Mouse (Mus musculus) heart, embryonic 14.5 days (tissue): Measurements from ENCODE around the gene Gm49486. TPM values are rescaled to one million over a fixed set of nuclear protein-coding genes. Genes with fewer than 3 reads are reported as not detected.

Experiments used
- ATAC-seq: fragments of 200-750 bp; cut with Nextera tagmentation; 2 replicates; pipeline ENCODE4 v1.8.0; 2017; ENCODE audit warnings: low read depth, moderate TSS enrichment; ENCODE audit not compliant: insufficient number of reproducible peaks, insufficient read depth, low FRiP score
- H3K27ac ChIP-seq, 2 experiments: fragments of 200-500 bp in 1 of 2; fragments of 300-500 bp in 1 of 2; sonication (generic) in 1 of 2; replicated peaks in 1 of 2; 2 replicates each; pipeline ENCODE4 v1.5.1; 2012 to 2014; ENCODE audit warnings: low read depth in 2 of 2, low read length in 2 of 2, control low read depth in 1 of 2, mild to moderate bottlenecking in 1 of 2, mixed read lengths in 1 of 2; ENCODE audit not compliant: control insufficient read depth in 1 of 2, insufficient read depth in 1 of 2
- H3K27me3 ChIP-seq: fragments of 300-500 bp; sonication (generic); 2 replicates; pipeline ENCODE4 v1.6.1; 2014; ENCODE audit warnings: mild to moderate bottlenecking, low read length, control low read depth; ENCODE audit not compliant: control insufficient read depth, insufficient read depth
- H3K36me3 ChIP-seq: fragments of 300-500 bp; sonication (generic); 2 replicates; pipeline ENCODE4 v1.6.1; 2014; ENCODE audit warnings: mild to moderate bottlenecking, control low read depth, low read length, mixed read lengths; ENCODE audit not compliant: control insufficient read depth, insufficient read depth
- H3K4me1 ChIP-seq, 2 experiments: fragments of 200-500 bp in 1 of 2; fragments of 300-500 bp in 1 of 2; sonication (generic) in 1 of 2; 2 replicates each; pipeline ENCODE4 v1.6.1; 2012 to 2014; ENCODE audit warnings: low read length in 2 of 2, control low read depth in 1 of 2, mixed read lengths in 1 of 2; ENCODE audit not compliant: control insufficient read depth in 2 of 2, insufficient read depth in 2 of 2
- H3K4me2 ChIP-seq: fragments of 300-500 bp; sonication (generic); 2 replicates; pipeline ENCODE4 v1.6.1; 2014; ENCODE audit warnings: mild to moderate bottlenecking, low read length
- H3K4me3 ChIP-seq, 2 experiments: fragments of 200-500 bp in 1 of 2; fragments of 300-500 bp in 1 of 2; sonication (generic) in 1 of 2; 2 replicates each; pipeline ENCODE4 v1.5.1; 2012 to 2014; ENCODE audit warnings: low read length in 2 of 2, mild to moderate bottlenecking in 2 of 2, control low read depth in 1 of 2, low read depth in 1 of 2, moderate library complexity in 1 of 2; ENCODE audit not compliant: control insufficient read depth in 1 of 2, insufficient read depth in 1 of 2
- H3K9ac ChIP-seq: fragments of 300-500 bp; sonication (generic); 2 replicates; pipeline ENCODE4 v1.6.1; 2014; ENCODE audit warnings: mild to moderate bottlenecking, low read length
- H3K9me3 ChIP-seq: fragments of 300-500 bp; sonication (generic); 2 replicates; pipeline ENCODE4 v1.6.1; 2016; ENCODE audit warnings: low read length, control low read depth; ENCODE audit not compliant: control insufficient read depth
- WGBS: fragments of 180-500 bp; shearing (Covaris S2); extraction: QIAGEN DNeasy Blood & Tissue Kit; methylation state at CpG from one replicate; pipeline ENCODE4 v1.1.7; 2014; 5-methylcytosine and 5-hydroxymethylcytosine counted together
- polyA plus RNA-seq: library from polyadenylated mRNA; unstranded; fragments of >200 nt; fragmentation: Nextera tagmentation; extraction: Ambion mirVana; gene quantifications from 2 replicates; pipeline ENCODE4 v1.2.1, GENCODE M21; 2014

Gene Gm49486
- polyA plus RNA-seq, 1 experiment from 2014 or later: 0.63 TPM

DNA sequence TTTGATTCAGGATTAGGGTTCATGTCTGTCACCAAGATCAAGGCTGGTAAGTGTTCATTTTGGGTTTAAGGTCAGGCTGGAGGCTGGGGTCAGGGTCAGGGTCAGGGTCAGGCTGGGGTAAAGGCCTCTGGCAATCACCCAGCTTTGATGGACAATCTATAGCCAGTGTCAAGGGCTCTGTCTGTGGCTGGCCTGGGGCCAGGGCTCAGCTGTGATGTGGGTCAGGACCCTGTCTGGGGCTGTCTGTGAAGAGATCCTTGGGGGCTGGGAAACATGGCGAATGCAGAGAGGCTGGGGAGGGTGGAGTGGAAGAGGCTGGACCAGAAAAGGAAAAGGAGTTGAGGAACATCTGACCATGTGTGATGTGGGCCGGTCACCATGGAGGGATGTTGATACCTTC lies 34.2 kb upstream of the Gm49486 start:
- Histone ChIP-seq H3K4me1 (peaks cover 32 to 37% of the 10 kb centered on the region in 2 experiments), H3K4me3 (no peak overlapping the region), H3K27ac (peak overlapping the region; percentile 25 to 55; a peak in 2 of 4 replicates), H3K9ac (no peak overlapping the region), H3K36me3 (no peaks in the 10 kb centered on the region), H3K27me3 (no peaks in the 10 kb centered on the region), H3K4me2 (no peak overlapping the region), H3K9me3 (no peaks in the 10 kb centered on the region)
- no peak for ATAC-seq
- WGBS: 89% methylated on average over 2 of the region's 2 CpGs

DNA sequence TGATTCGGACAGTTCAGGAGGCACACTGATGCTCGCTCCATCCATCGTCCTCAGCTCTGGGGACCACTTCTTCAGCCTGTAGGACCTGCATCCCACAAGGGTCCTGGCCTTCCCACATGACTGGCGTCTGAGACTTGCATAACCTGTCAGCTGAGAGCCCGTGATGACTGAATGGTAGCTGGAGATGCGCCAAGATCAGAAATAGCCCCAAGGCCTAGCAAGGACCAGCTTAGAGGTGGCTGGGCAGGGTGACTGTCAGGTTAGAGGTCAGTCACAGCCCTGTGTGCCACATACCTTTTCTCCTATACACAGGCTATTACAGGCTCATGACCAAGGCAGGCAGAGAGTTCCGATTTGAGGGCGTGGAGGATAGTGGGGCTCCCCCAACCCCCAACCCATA lies 33.7 kb upstream of the Gm49486 start:
- peak overlapping the region; percentile 44 for H3K9ac ChIP-seq
- peak overlapping the region; percentile 51 to 74 for H3K27ac ChIP-seq
- no peak overlapping the region for H3K4me2 ChIP-seq
- H3K4me3 ChIP-seq: no peak overlapping the region
- no peaks in the 10 kb centered on the region for H3K27me3 ChIP-seq
- H3K9me3 ChIP-seq: no peaks in the 10 kb centered on the region
- H3K4me1 ChIP-seq: peaks cover 32 to 37% of the 10 kb centered on the region in 2 experiments
- peak; percentile 48 for ATAC-seq
- WGBS: 44% methylated on average over 8 of the region's 8 CpGs
- H3K36me3 ChIP-seq: no peaks in the 10 kb centered on the region

DNA sequence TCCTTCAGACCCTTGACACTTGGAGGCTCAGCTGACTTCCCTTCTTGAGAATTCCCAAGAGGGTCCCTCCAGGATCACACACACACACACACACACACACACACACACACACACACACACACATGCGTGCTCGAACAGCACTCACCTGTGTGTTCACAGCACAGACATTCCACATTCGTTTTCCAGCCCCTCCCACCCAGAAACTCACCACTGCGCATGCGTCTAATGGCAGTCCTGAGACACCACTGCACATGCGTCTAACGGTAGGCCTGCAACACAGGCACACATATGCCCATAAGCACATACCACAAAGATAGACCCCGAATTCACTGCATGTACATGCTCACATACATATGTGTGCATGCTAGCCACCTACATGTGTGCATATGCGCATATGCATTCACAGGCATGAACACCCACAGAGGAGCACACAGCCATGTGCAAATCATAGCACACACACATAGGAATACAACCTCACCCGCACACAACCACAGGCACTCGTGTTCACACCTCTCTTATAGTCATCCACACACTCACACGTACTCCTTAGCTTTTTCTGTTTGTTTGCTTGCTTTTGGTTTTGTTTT lies 29.7 kb upstream of the Gm49486 start:
- H3K9ac ChIP-seq: no peak overlapping the region
- no peaks in the 10 kb centered on the region for H3K9me3 ChIP-seq
- H3K4me2 ChIP-seq: no peak overlapping the region
- no peak overlapping the region for H3K27ac ChIP-seq
- no peaks in the 10 kb centered on the region for H3K36me3 ChIP-seq
- no peak overlapping the region for H3K4me3 ChIP-seq
- no peak for ATAC-seq
- H3K27me3 ChIP-seq: peaks cover 5% of the 10 kb centered on the region
- H3K4me1 ChIP-seq: peaks cover 27 to 29% of the 10 kb centered on the region in 2 experiments
- WGBS: 91% methylated on average over 12 of the region's 12 CpGs

DNA sequence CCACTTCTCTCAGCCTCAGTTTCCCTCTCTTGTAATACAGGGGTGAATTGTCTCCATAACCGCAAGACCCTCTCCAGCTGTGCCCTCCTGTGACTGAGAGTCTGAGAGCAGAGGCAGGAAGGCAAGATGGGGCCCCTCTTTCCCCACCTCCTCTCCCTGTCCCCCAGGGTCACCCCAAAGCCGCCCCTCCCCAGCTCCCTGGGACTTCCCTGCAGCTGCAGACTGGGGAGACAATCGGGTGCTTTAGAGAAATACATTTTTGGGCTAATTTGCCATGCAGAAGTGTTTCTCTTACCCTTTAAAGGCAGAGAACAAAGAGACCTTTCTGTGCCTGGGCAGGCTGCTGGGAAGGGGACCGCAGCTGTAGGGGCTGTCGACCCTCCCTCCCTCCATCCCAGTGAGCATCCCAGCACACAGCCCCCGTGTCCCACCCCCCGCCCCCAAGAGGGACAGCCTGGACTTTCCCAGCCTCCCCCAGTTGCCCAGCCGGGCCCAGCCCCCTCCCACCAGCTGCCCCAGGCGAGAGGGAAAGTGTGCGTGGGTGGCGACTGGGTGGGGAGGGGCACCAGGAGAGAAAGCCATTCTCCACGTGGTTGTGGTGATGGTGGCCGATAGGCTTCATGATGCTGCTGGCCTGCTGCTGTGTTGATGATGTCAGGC lies 27.6 kb upstream of the Gm49486 start:
- no peak for ATAC-seq
- WGBS: 36% methylated on average over 13 of the region's 13 CpGs
- Histone ChIP-seq H3K27ac (no peak overlapping the region), H3K9ac (no peak overlapping the region), H3K4me3 (no peak overlapping the region), H3K27me3 (peaks cover 5% of the 10 kb centered on the region), H3K36me3 (no peaks in the 10 kb centered on the region), H3K4me1 (peaks cover 11 to 13% of the 10 kb centered on the region in 2 experiments; a peak in 2 of 4 replicates), H3K9me3 (no peaks in the 10 kb centered on the region), H3K4me2 (no peak overlapping the region)

DNA sequence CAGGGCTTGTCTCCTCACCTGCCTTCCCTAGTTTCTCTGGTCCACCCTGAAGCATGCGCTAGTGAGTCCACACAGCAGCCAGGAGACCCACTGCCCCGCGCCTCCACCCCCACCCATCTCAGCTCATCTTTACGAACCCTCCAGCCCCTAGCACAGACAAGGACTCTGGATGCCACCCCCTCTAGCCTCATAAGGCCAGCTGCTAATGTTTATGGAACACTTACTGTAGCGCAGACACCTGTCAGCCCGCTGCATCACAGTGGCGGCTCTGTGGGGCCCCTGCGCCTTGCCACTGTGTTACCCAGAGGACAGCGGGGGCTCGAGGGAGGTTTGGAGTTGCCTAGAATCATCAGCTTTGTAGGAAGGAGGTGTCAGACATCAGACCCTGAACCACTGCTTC lies 26.6 kb upstream of the Gm49486 start:
- Histone ChIP-seq H3K27ac (no peak overlapping the region), H3K4me3 (no peak overlapping the region)

DNA sequence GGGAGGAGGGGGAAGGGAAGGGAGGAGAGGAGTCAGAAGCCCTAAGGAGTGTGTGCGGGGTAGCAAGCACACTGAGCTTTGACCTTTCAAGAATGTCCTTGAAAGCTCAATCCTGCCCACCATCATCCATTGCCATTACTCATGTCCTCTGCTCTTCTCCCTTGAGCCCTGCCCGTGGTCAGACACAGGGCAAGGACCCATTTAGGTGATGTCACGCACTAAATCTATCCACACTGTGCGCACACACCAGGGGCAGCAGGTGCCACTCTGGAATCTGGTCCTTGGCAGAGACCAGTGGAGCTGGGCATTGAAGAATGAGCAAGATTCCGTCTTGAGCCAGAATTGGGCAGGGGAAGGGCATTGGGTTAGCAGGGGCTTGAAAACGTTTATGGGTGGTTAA lies 21.0 kb upstream of the Gm49486 start:
- no peaks in the 10 kb centered on the region for H3K36me3 ChIP-seq
- ATAC-seq: no peak

More for the DNA sequence above, 26.6 kb upstream of the Gm49486 start:
- Histone ChIP-seq H3K9ac (no peak overlapping the region), H3K4me1 (peaks cover 11 to 13% of the 10 kb centered on the region in 2 experiments; a peak in 2 of 4 replicates), H3K27me3 (peaks cover 5% of the 10 kb centered on the region), H3K4me2 (no peak overlapping the region), H3K36me3 (no peaks in the 10 kb centered on the region), H3K9me3 (no peaks in the 10 kb centered on the region)
- WGBS: 15% methylated on average over 10 of the region's 10 CpGs
- ATAC-seq: no peak

DNA sequence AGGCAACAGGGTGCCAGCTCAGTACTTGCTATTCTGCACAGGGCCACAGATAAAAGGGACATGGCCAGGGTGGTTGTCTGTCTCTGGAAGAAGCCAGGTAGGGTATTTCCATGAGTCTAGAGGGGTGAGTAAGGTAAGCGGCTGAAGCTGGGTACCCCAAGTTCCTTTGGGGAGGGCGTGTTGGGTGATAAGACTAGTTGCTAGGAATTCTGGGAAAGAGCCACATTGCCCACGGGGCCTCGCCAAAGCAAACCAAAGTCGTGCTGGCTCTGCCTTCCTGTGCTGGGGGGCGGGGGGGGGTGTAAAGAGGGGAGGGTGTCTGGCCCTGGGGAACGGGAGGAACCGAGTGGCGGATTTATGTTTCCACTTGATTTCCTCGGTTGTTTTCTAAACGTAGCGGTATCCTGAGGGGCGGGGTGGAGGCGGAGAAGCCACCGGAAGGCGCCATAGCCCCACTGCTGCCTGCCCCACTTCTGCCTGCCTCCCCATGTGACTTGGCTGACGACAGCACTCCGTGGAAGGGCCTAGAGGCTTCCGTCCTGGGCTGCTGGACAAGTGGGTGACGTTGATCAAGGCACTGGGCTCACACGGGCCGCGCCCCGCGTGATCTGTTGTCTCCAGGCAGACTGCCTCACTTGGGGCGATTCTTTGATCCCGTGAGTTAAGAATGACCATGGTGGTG lies 20.3 kb upstream of the Gm49486 start:
- WGBS: 71% methylated on average over 27 of the region's 27 CpGs
- no peak overlapping the region for H3K4me2 ChIP-seq
- no peaks in the 10 kb centered on the region for H3K9me3 ChIP-seq
- no peak overlapping the region for H3K27ac ChIP-seq
- no peak overlapping the region for H3K4me3 ChIP-seq
- peaks cover 1% of the 10 kb centered on the region; the same call in 1 of the 2 replicates for H3K27me3 ChIP-seq
- H3K4me1 ChIP-seq: peaks cover 6 to 17% of the 10 kb centered on the region in 2 experiments; a peak in 3 of 4 replicates
- ATAC-seq: no peak
- no peak overlapping the region for H3K9ac ChIP-seq
- H3K36me3 ChIP-seq: no peaks in the 10 kb centered on the region

More for the DNA sequence above, 21.0 kb upstream of the Gm49486 start:
- no peak overlapping the region for H3K4me3 ChIP-seq
- WGBS: 72% methylated on average over 6 of the region's 6 CpGs
- no peak overlapping the region for H3K9ac ChIP-seq
- peaks cover 4 to 10% of the 10 kb centered on the region in 2 experiments; a peak in 3 of 4 replicates for H3K4me1 ChIP-seq
- peaks cover 5% of the 10 kb centered on the region for H3K27me3 ChIP-seq
- H3K9me3 ChIP-seq: no peaks in the 10 kb centered on the region
- H3K4me2 ChIP-seq: no peak overlapping the region
- no peak overlapping the region for H3K27ac ChIP-seq
